Mouse (Mus musculus) limb, embryonic 13.5 days (tissue): ENCODE results near the gene Smco3. TPM values are rescaled to one million over a fixed set of nuclear protein-coding genes. Genes with fewer than 3 reads are reported as not detected.
A peak's percentile ranks its signal among the peaks of the same experiment; 100 is the strongest.

Experiments
- ATAC-seq: fragments of 200-750 bp; cut with Nextera tagmentation; 2 replicates; pipeline ENCODE4 v1.8.0; 2017; ENCODE audit warnings: low read depth, moderate number of reproducible peaks, moderate TSS enrichment; ENCODE audit not compliant: low FRiP score
- H3K27ac ChIP-seq: fragments of 300-500 bp; sonication (generic); 2 replicates; pipeline ENCODE4 v1.5.1; 2015; ENCODE audit warnings: inconsistent platforms, mild to moderate bottlenecking, moderate library complexity
- H3K27me3 ChIP-seq: fragments of 300-500 bp; sonication (generic); 2 replicates; pipeline ENCODE4 v1.6.1; 2015; ENCODE audit warnings: mild to moderate bottlenecking, inconsistent platforms
- H3K36me3 ChIP-seq: fragments of 300-500 bp; sonication (generic); 2 replicates; pipeline ENCODE4 v1.6.1; 2015; ENCODE audit warnings: inconsistent platforms, mild to moderate bottlenecking, moderate library complexity
- H3K4me1 ChIP-seq: fragments of 300-500 bp; sonication (generic); 2 replicates; pipeline ENCODE4 v1.6.1; 2015; ENCODE audit warnings: inconsistent platforms
- H3K4me2 ChIP-seq: fragments of 300-500 bp; sonication (generic); replicated peaks from 2 replicates; pipeline ENCODE4 v1.6.1; 2015; ENCODE audit warnings: inconsistent platforms, mild to moderate bottlenecking, moderate library complexity
- H3K4me3 ChIP-seq: fragments of 300-500 bp; sonication (generic); 2 replicates; pipeline ENCODE4 v1.5.1; 2015; ENCODE audit warnings: moderate library complexity, mild to moderate bottlenecking, inconsistent platforms
- H3K9ac ChIP-seq: fragments of 300-500 bp; sonication (generic); 2 replicates; pipeline ENCODE4 v1.6.1; 2015; ENCODE audit warnings: mild to moderate bottlenecking, inconsistent platforms
- H3K9me3 ChIP-seq: fragments of 300-500 bp; sonication (generic); 2 replicates; pipeline ENCODE4 v1.6.1; 2016; ENCODE audit warnings: inconsistent platforms
- WGBS: fragments of 180-500 bp; shearing (Covaris S2); methylation state at CpG from one replicate; pipeline ENCODE4 v1.1.7; 2015; 5-methylcytosine and 5-hydroxymethylcytosine counted together
- polyA plus RNA-seq: library from polyadenylated mRNA; unstranded; fragments of >200 nt; fragmentation: Nextera tagmentation; extraction: Ambion mirVana; gene quantifications from 2 replicates; pipeline ENCODE4 v1.2.1, GENCODE M21; 2015

The Smco3 gene
- polyA plus RNA-seq, 1 experiment from 2014 or later, result 1.2 TPM

GRCm38 (mm10) chr6:136857186-136857872 lies 22.1 kb upstream of the Smco3 start, which contains the start of gene Art4:
TSS of gene Art4 (minus strand) at chr6:136857733.
- Histone ChIP-seq H3K4me1 (peaks cover 35% of the 10 kb centered on the region), H3K36me3 (no peaks in the 10 kb centered on the region), H3K9ac (peak within 1 kb of the TSS; percentile 35; the same call in 1 of the 2 replicates), H3K9me3 (no peaks in the 10 kb centered on the region), H3K27me3 (no peaks in the 10 kb centered on the region), H3K4me2 (peak within 1 kb of the TSS; percentile 31), H3K4me3 (peak within 1 kb of the TSS; percentile 21), H3K27ac (peak within 1 kb of the TSS; percentile 39)
- 59% methylated on average over 18 of the region's 18 CpGs for WGBS
- ATAC-seq, result no peak

DNA sequence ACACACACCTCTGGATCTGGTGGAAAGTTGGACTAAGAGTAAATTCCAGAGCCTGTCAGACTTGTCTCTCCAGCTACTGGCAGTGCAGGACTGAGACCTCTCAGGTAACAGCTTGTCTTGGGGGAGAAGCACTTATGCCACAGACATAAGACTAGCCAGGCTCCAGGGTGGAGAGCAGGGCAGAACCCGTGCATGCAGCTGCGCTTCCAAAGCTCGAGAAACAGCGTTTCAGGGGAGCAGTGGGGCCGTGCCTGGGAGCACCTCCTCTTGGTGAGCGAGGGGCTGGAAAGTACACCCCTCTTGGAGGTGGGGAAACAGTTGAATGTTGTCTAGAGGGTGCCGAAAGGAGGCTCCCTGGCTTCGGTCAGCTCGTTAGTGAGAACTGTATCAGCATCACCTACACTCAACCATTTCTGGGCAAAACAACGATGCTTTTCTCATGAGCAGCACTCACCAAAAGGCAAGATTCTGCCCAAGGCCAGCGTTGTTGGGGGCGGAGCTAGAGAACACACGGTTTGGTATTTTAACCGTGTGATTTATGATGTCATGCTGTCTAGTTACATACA lies 20.9 kb upstream of the Smco3 start:
- H3K9me3 ChIP-seq, result no peaks in the 10 kb centered on the region
- H3K9ac ChIP-seq, result no peak overlapping the region
- WGBS, result 42% methylated on average over 14 of the region's 14 CpGs
- peak overlapping the region; percentile 0; the same call in 1 of the 2 replicates for H3K4me3 ChIP-seq
- H3K4me2 ChIP-seq, result peak overlapping the region; percentile 27
- peak; percentile 29; the same call in 1 of the 2 replicates for ATAC-seq
- H3K27ac ChIP-seq, result peak overlapping the region; percentile 79
- no peaks in the 10 kb centered on the region for H3K27me3 ChIP-seq
- H3K36me3 ChIP-seq, result no peaks in the 10 kb centered on the region
- H3K4me1 ChIP-seq, result peaks cover 43% of the 10 kb centered on the region

DNA sequence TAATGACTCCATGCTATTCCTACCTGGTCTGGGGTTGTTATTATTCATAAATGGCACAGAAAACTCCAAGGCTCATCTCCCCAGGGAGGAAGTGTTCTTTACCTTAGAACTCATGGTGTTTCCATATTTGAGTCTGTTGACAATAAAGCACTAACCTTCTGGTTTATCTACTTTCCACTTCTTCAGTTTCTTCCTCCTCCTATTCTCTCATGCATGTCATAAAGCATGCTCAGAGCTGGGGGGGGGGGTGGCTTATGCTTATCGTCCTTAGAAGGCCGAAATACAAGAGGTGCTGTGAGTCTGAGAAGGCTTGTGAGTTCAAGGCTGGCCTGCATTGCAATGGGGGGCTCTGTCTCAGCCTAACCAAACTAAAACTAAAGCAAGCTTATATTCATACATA lies 19.9 kb upstream of the Smco3 start:
- peaks cover 43% of the 10 kb centered on the region for H3K4me1 ChIP-seq
- ATAC-seq, result no peak
- H3K27me3 ChIP-seq, result no peaks in the 10 kb centered on the region
- H3K36me3 ChIP-seq, result no peaks in the 10 kb centered on the region
- 90% methylated on average over 2 of the region's 2 CpGs for WGBS
- no peak overlapping the region for H3K27ac ChIP-seq
- no peak overlapping the region for H3K4me3 ChIP-seq
- H3K4me2 ChIP-seq, result peak overlapping the region; percentile 27
- no peaks in the 10 kb centered on the region for H3K9me3 ChIP-seq
- H3K9ac ChIP-seq, result no peak overlapping the region

DNA sequence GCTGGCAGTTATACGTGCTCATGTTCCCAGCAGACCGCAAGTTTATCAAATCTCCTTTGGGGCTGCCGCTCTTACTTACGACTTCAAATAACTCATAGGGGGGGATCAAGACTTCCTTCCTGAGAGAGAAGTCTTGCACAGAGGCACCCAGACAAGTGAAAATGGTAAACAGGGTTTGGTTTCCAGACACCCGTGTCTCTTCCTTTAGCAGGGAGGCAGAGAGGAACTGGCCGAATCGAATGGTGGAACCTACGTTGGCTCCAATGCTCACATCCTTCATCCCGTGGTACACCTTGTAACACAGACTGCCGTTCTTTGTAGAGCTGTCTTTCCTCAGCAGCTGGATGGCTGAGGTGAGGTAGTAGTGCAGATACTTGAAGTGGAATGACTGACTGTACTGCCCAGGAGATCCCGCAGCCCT lies 19.1 kb upstream of the Smco3 start:
- Histone ChIP-seq H3K9me3 (no peaks in the 10 kb centered on the region), H3K9ac (no peak overlapping the region), H3K4me3 (no peak overlapping the region), H3K4me2 (no peak overlapping the region), H3K36me3 (no peaks in the 10 kb centered on the region), H3K27me3 (no peaks in the 10 kb centered on the region), H3K4me1 (peaks cover 43% of the 10 kb centered on the region), H3K27ac (no peak overlapping the region)
- no peak for ATAC-seq
- 81% methylated on average over 11 of the region's 11 CpGs for WGBS

GRCm38 (mm10) chr6:136852762-136853161 lies 17.5 kb upstream of the Smco3 start:
- no peak for ATAC-seq
- H3K27ac ChIP-seq, result peak overlapping the region; percentile 77
- H3K4me2 ChIP-seq, result no peak overlapping the region
- no peak overlapping the region for H3K4me3 ChIP-seq
- 30% methylated on average over 3 of the region's 3 CpGs for WGBS
- H3K9me3 ChIP-seq, result no peaks in the 10 kb centered on the region
- no peaks in the 10 kb centered on the region for H3K27me3 ChIP-seq
- H3K36me3 ChIP-seq, result no peaks in the 10 kb centered on the region
- no peak overlapping the region for H3K9ac ChIP-seq
- peaks cover 39% of the 10 kb centered on the region for H3K4me1 ChIP-seq

GRCm38 (mm10) chr6:136852348-136852747 lies 17.1 kb upstream of the Smco3 start:
- 66% methylated on average over 4 of the region's 4 CpGs for WGBS
- ATAC-seq, result no peak
- no peak overlapping the region for H3K4me2 ChIP-seq
- H3K27ac ChIP-seq, result peak overlapping the region; percentile 77
- no peaks in the 10 kb centered on the region for H3K9me3 ChIP-seq
- H3K27me3 ChIP-seq, result no peaks in the 10 kb centered on the region
- H3K4me3 ChIP-seq, result no peak overlapping the region
- no peaks in the 10 kb centered on the region for H3K36me3 ChIP-seq
- peaks cover 35% of the 10 kb centered on the region for H3K4me1 ChIP-seq
- no peak overlapping the region for H3K9ac ChIP-seq

DNA sequence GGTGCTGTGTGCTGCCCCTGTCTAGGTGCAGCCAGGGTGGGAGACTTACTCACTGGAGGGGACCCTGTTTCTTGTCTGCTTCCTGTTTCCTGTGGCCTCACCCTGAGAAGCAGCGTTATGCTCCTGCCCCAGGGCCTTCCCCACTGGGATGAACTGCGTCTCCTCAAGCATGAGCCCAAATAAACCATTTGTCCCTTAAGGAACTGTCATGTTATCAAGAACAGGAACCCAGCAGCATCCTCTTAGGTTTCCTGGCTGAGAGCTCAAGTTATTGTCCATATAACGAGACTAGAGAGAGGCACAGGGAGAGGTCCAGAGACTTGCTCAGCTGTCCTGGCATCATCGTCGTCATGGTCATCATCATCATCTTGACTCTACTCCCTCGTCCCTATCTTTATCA lies 15.0 kb upstream of the Smco3 start:
- WGBS, result 75% methylated on average over 6 of the region's 6 CpGs
- H3K27ac ChIP-seq, result no peak overlapping the region
- no peak overlapping the region for H3K4me2 ChIP-seq
- no peaks in the 10 kb centered on the region for H3K36me3 ChIP-seq
- no peaks in the 10 kb centered on the region for H3K27me3 ChIP-seq
- H3K4me1 ChIP-seq, result peaks cover 21% of the 10 kb centered on the region
- H3K4me3 ChIP-seq, result no peak overlapping the region
- ATAC-seq, result no peak
- no peaks in the 10 kb centered on the region for H3K9me3 ChIP-seq
- H3K9ac ChIP-seq, result no peak overlapping the region

DNA sequence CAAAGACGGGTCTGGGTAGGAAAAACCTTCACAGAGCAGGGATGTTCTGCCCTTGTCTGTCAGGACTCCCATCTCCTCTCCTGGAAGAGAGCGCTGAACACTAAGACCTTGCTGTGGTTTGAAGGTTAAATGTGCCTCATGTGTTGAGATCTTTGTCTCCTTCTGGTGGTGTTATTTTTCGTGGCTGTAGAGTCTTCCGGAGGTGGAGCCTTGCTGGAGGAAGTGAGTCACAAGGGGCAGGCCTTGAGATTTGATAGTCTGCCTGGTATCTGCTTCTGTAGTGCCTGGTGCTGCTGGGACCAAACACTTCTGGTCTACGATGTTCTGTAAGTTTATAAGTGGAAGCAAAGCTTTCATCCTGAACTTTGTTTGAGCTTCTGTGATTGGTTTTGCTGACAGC lies 13.7 kb upstream of the Smco3 start:
- H3K9me3 ChIP-seq, result no peaks in the 10 kb centered on the region
- H3K27ac ChIP-seq, result no peak overlapping the region
- H3K4me2 ChIP-seq, result no peak overlapping the region
- ATAC-seq, result no peak
- no peak overlapping the region for H3K4me3 ChIP-seq
- no peaks in the 10 kb centered on the region for H3K36me3 ChIP-seq
- no peaks in the 10 kb centered on the region for H3K27me3 ChIP-seq
- H3K4me1 ChIP-seq, result peaks cover 14% of the 10 kb centered on the region
- H3K9ac ChIP-seq, result no peak overlapping the region
- 87% methylated on average over 5 of the region's 5 CpGs for WGBS

GRCm38 (mm10) chr6:136848399-136848798 lies 13.1 kb upstream of the Smco3 start:
- H3K9me3 ChIP-seq, result no peaks in the 10 kb centered on the region
- no peak overlapping the region for H3K4me3 ChIP-seq
- peaks cover 14% of the 10 kb centered on the region for H3K4me1 ChIP-seq
- no peak overlapping the region for H3K4me2 ChIP-seq
- H3K9ac ChIP-seq, result no peak overlapping the region
- no peaks in the 10 kb centered on the region for H3K36me3 ChIP-seq
- no peak for ATAC-seq
- 89% methylated on average over 8 of the region's 8 CpGs for WGBS
- H3K27me3 ChIP-seq, result no peaks in the 10 kb centered on the region
- H3K27ac ChIP-seq, result no peak overlapping the region

GRCm38 (mm10) chr6:136847790-136848189 lies 12.5 kb upstream of the Smco3 start:
- H3K4me1 ChIP-seq, result peaks cover 12% of the 10 kb centered on the region
- H3K27me3 ChIP-seq, result no peaks in the 10 kb centered on the region
- no peak overlapping the region for H3K4me3 ChIP-seq
- no peak overlapping the region for H3K4me2 ChIP-seq
- no peaks in the 10 kb centered on the region for H3K36me3 ChIP-seq
- no peak for ATAC-seq
- H3K27ac ChIP-seq, result no peak overlapping the region
- H3K9me3 ChIP-seq, result no peaks in the 10 kb centered on the region
- H3K9ac ChIP-seq, result no peak overlapping the region
- 16% methylated on average over 2 of the region's 2 CpGs for WGBS

GRCm38 (mm10) chr6:136847267-136847666 lies 12.0 kb upstream of the Smco3 start:
- Histone ChIP-seq H3K4me2 (no peak overlapping the region), H3K4me3 (no peak overlapping the region), H3K27ac (no peak overlapping the region), H3K27me3 (no peaks in the 10 kb centered on the region), H3K36me3 (no peaks in the 10 kb centered on the region), H3K9ac (no peak overlapping the region), H3K4me1 (peaks cover 7% of the 10 kb centered on the region), H3K9me3 (no peaks in the 10 kb centered on the region)
- no peak for ATAC-seq
- WGBS, result 95% methylated on average over 3 of the region's 3 CpGs

DNA sequence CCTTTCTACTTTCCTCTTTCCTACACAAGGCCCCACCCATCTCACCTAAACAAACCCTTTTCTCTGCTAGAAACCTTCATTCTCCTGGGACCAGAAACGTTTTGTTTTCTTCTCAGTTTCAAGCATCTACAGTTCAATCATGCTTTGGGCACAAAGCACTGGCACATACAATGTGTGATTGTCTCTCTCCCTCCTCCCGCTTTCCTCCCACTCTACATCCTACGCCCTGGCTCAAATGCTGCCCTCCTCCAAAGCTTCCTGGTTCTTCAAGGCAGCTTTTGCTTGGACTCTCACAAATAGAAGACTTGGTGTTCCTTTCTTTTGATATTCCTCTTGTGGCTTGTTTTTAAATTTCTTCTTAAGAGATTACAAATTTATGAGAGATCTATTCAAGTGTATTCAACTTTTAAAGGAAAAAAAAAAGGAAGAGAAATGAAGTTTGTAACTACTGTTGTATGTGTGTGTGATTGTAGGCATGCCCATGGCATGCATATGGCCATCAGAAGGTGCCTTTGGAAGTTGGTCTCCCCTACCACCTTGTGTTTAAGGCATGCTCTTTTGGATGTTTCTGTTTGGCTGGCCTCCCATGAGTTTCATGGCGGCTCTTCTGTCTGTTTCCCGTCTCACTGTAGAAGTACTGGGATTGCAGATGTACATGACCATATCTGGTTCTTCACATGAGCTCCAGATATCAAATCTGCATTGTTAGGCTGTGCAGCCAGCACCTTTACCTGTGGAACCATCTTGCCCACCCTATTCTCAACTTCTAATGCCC lies 10.6 kb upstream of the Smco3 start:
- Histone ChIP-seq H3K9me3 (no peaks in the 10 kb centered on the region), H3K36me3 (no peaks in the 10 kb centered on the region), H3K4me2 (no peak overlapping the region), H3K27me3 (no peaks in the 10 kb centered on the region), H3K4me3 (no peak overlapping the region), H3K9ac (no peak overlapping the region), H3K27ac (no peak overlapping the region), H3K4me1 (no peaks in the 10 kb centered on the region)
- no peak for ATAC-seq
- 68% methylated on average over 5 of the region's 5 CpGs for WGBS
